Mouse (Mus musculus) spleen, adult 2 months (tissue): ENCODE measurements around the gene Gm49336.

Experiments used
- CTCF ChIP-seq: fragments of 200-500 bp; IDR thresholded peaks from 2 replicates; pipeline ENCODE4 v1.5.1; 2011; ENCODE audit warnings: mild to moderate bottlenecking, inconsistent platforms; ENCODE audit not compliant: insufficient read depth, insufficient read length, insufficient replicate concordance; ENCODE audit errors: extremely low read depth
- POLR2A ChIP-seq: fragments of 200-500 bp; IDR thresholded peaks from 2 replicates; pipeline ENCODE4 v1.6.1; 2011; ENCODE audit warnings: low read depth, low read length, inconsistent platforms

GRCm38 (mm10) chr14:60209166-60209565 lies 42.1 kb downstream of the Gm49336 start:
- TF ChIP-seq CTCF (no peak), POLR2A (no peak)
